Mouse (Mus musculus) MEL (cell line): ENCODE data around the gene Sh3rf3. TPM values are rescaled to one million over a fixed set of nuclear protein-coding genes. Genes with fewer than 3 reads are reported as not detected.

Experiments
- DNase-seq: peaks from one replicate; pipeline ENCODE4 v3.0.0; 2011; ENCODE audit warnings: low read depth, low spot score
- H3K27ac ChIP-seq: 2 replicates; pipeline ENCODE4 v1.5.1; 2012; ENCODE audit warnings: low read depth, mild to moderate bottlenecking, control low read depth, low read length, moderate library complexity; ENCODE audit not compliant: control insufficient read depth
- H3K27me3 ChIP-seq, 2 experiments: fragments of 150-350 bp in 1 of 2; sonication (generic) in 1 of 2; 2 replicates each; pipeline ENCODE4 v1.6.1; 2012; ENCODE audit warnings: low read length in 2 of 2, mild to moderate bottlenecking in 2 of 2, improper control_type of control experiment in 1 of 2, moderate library complexity in 1 of 2; ENCODE audit not compliant: insufficient read depth in 2 of 2, control insufficient read depth in 1 of 2
- H3K36me3 ChIP-seq, 2 experiments: 2 replicates each; pipeline ENCODE4 v1.6.1; 2012 to 2014; ENCODE audit warnings: low read length in 2 of 2, improper control_type of control experiment in 1 of 2, inconsistent platforms in 1 of 2, mild to moderate bottlenecking in 1 of 2; ENCODE audit not compliant: insufficient read depth in 2 of 2, control insufficient read depth in 1 of 2
- H3K4me1 ChIP-seq, 2 experiments: fragments of 150-350 bp in 1 of 2; sonication (generic) in 1 of 2; 2 replicates each; pipeline ENCODE4 v1.6.1; 2012; ENCODE audit warnings: low read length in 2 of 2, improper control_type of control experiment in 1 of 2, mild to moderate bottlenecking in 1 of 2; ENCODE audit not compliant: insufficient read depth in 2 of 2, control insufficient read depth in 1 of 2
- H3K4me3 ChIP-seq, 2 experiments: fragments of 150-350 bp in 1 of 2; sonication (generic) in 1 of 2; 2 replicates each; pipeline ENCODE4 v1.5.1; 2012; ENCODE audit warnings: low read depth in 2 of 2, low read length in 2 of 2, mild to moderate bottlenecking in 2 of 2, moderate library complexity in 2 of 2, control low read depth in 1 of 2, improper control_type of control experiment in 1 of 2; ENCODE audit not compliant: control insufficient read depth in 1 of 2, insufficient read depth in 1 of 2
- H3K79me2 ChIP-seq: 2 replicates; pipeline ENCODE4 v1.6.1; 2012; ENCODE audit warnings: mild to moderate bottlenecking, low read length, moderate library complexity; ENCODE audit not compliant: control insufficient read depth, poor library complexity, insufficient read depth
- H3K9ac ChIP-seq: 2 replicates; pipeline ENCODE4 v1.6.1; 2012; ENCODE audit warnings: low read depth, mild to moderate bottlenecking, control low read depth, low read length, moderate library complexity; ENCODE audit not compliant: control insufficient read depth, poor library complexity, severe bottlenecking
- H3K9me3 ChIP-seq: fragments of 150-350 bp; sonication (generic); replicated peaks from 2 replicates; pipeline ENCODE4 v1.6.1; 2012; ENCODE audit warnings: mild to moderate bottlenecking, low read length, improper control_type of control experiment, moderate library complexity; ENCODE audit not compliant: insufficient read depth
- BHLHE40 ChIP-seq: IDR thresholded peaks from 2 replicates; pipeline ENCODE4 v1.6.1; 2012; ENCODE audit warnings: low read depth, mild to moderate bottlenecking, inconsistent platforms, low read length, improper control_type of control experiment, borderline replicate concordance
- CHD1 ChIP-seq: IDR thresholded peaks from 2 replicates; pipeline ENCODE4 v1.6.1; 2012; ENCODE audit warnings: low read depth, mild to moderate bottlenecking, inconsistent platforms, low read length, improper control_type of control experiment
- E2F4 ChIP-seq: IDR thresholded peaks from 2 replicates; pipeline ENCODE4 v1.6.1; 2011; ENCODE audit warnings: low read depth, low read length, improper control_type of control experiment, borderline replicate concordance
- EP300 ChIP-seq, 2 experiments: IDR thresholded peaks; 2 replicates each; pipeline ENCODE4 v1.6.1; 2011; ENCODE audit warnings: improper control_type of control experiment in 2 of 2, low read length in 2 of 2, low read depth in 1 of 2, mild to moderate bottlenecking in 1 of 2
- ETS1 ChIP-seq: IDR thresholded peaks from 2 replicates; pipeline ENCODE4 v1.6.1; 2012; ENCODE audit warnings: low read depth, mild to moderate bottlenecking, inconsistent platforms, low read length, improper control_type of control experiment, moderate library complexity
- GATA1 ChIP-seq: IDR thresholded peaks from 2 replicates; pipeline ENCODE4 v1.6.1; 2011; ENCODE audit warnings: low read depth, low read length, improper control_type of control experiment
- JUND ChIP-seq: IDR thresholded peaks from 2 replicates; pipeline ENCODE4 v1.6.1; 2011; ENCODE audit warnings: low read depth, mild to moderate bottlenecking, improper control_type of control experiment, low read length
- KAT2A ChIP-seq: conservative IDR thresholded peaks from 2 replicates; pipeline ENCODE4 v1.6.1; 2012; ENCODE audit warnings: low read depth, low read length, improper control_type of control experiment, inconsistent platforms
- MAX ChIP-seq: IDR thresholded peaks from 2 replicates; pipeline ENCODE4 v1.6.1; 2011; ENCODE audit warnings: low read length, improper control_type of control experiment
- MAZ ChIP-seq: IDR thresholded peaks from 2 replicates; pipeline ENCODE4 v1.6.1; 2012; ENCODE audit warnings: low read depth, mild to moderate bottlenecking, inconsistent platforms, low read length, improper control_type of control experiment
- MEF2A ChIP-seq: IDR thresholded peaks from 2 replicates; pipeline ENCODE4 v1.6.1; 2014; ENCODE audit warnings: low read depth, mild to moderate bottlenecking, inconsistent platforms, low read length, improper control_type of control experiment; ENCODE audit not compliant: poor library complexity, insufficient replicate concordance, severe bottlenecking; ENCODE audit errors: extremely low read depth
- MXI1 ChIP-seq: IDR thresholded peaks from 2 replicates; pipeline ENCODE4 v1.6.1; 2011; ENCODE audit warnings: mild to moderate bottlenecking, low read depth, low read length, improper control_type of control experiment
- MYB ChIP-seq: IDR thresholded peaks from 2 replicates; pipeline ENCODE4 v1.6.1; 2011; ENCODE audit warnings: mild to moderate bottlenecking, low read depth, low read length, improper control_type of control experiment
- NELFE ChIP-seq: IDR thresholded peaks from 2 replicates; pipeline ENCODE4 v1.6.1; 2011; ENCODE audit warnings: low read depth, low read length, improper control_type of control experiment
- POLR2A ChIP-seq, 2 experiments: IDR thresholded peaks; 2 replicates each; pipeline ENCODE4 v1.6.1; 2011 to 2012; ENCODE audit warnings: low read length in 2 of 2, mild to moderate bottlenecking in 2 of 2, control low read depth in 1 of 2, improper control_type of control experiment in 1 of 2, low read depth in 1 of 2, moderate library complexity in 1 of 2; ENCODE audit not compliant: control insufficient read depth in 1 of 2, insufficient read depth in 1 of 2, poor library complexity in 1 of 2
- POLR2AphosphoS5 ChIP-seq: IDR thresholded peaks from 2 replicates; pipeline ENCODE4 v1.6.1; 2012; ENCODE audit warnings: low read depth, borderline replicate concordance, mild to moderate bottlenecking, inconsistent platforms, low read length, moderate library complexity, mixed read lengths
- RAD21 ChIP-seq: IDR thresholded peaks from 2 replicates; pipeline ENCODE4 v1.6.1; 2011; ENCODE audit warnings: mild to moderate bottlenecking, low read depth, low read length, improper control_type of control experiment
- SMC3 ChIP-seq: IDR thresholded peaks from 2 replicates; pipeline ENCODE4 v1.6.1; 2011; ENCODE audit warnings: low read depth, low read length, improper control_type of control experiment
- TAL1 ChIP-seq: IDR thresholded peaks from 2 replicates; pipeline ENCODE4 v1.6.1; 2012; ENCODE audit warnings: mild to moderate bottlenecking, inconsistent platforms, low read length, moderate library complexity, mixed read lengths
- TCF12 ChIP-seq: IDR thresholded peaks from 2 replicates; pipeline ENCODE4 v1.6.1; 2014; ENCODE audit warnings: low read depth, mild to moderate bottlenecking, inconsistent platforms, low read length, improper control_type of control experiment, moderate library complexity
- UBTF ChIP-seq: IDR thresholded peaks from 2 replicates; pipeline ENCODE4 v1.6.1; 2012; ENCODE audit warnings: low read depth, mild to moderate bottlenecking, inconsistent platforms, low read length, improper control_type of control experiment, moderate library complexity, borderline replicate concordance; ENCODE audit not compliant: insufficient read depth
- USF1 ChIP-seq: IDR thresholded peaks from 2 replicates; pipeline ENCODE4 v1.6.1; 2014; ENCODE audit warnings: low read depth, mild to moderate bottlenecking, inconsistent platforms, low read length, improper control_type of control experiment, moderate library complexity
- USF2 ChIP-seq, 2 experiments: IDR thresholded peaks; 2 replicates each; pipeline ENCODE4 v1.6.1; 2011 to 2012; ENCODE audit warnings: improper control_type of control experiment in 2 of 2, low read length in 2 of 2, borderline replicate concordance in 1 of 2, inconsistent platforms in 1 of 2, low read depth in 1 of 2, mild to moderate bottlenecking in 1 of 2; ENCODE audit not compliant: insufficient read depth in 1 of 2
- ZC3H11A ChIP-seq: IDR thresholded peaks from 2 replicates; pipeline ENCODE4 v1.6.1; 2012; ENCODE audit warnings: low read depth, mild to moderate bottlenecking, inconsistent platforms, low read length, improper control_type of control experiment
- ZKSCAN1 ChIP-seq: IDR thresholded peaks from 2 replicates; pipeline ENCODE4 v1.6.1; 2012; ENCODE audit warnings: low read depth, mild to moderate bottlenecking, inconsistent platforms, low read length, improper control_type of control experiment, moderate library complexity
- ZMIZ1 ChIP-seq: IDR thresholded peaks from 2 replicates; pipeline ENCODE4 v1.6.1; 2012; ENCODE audit warnings: low read depth, mild to moderate bottlenecking, inconsistent platforms, low read length, improper control_type of control experiment, moderate library complexity
- ZNF384 ChIP-seq: IDR thresholded peaks from 2 replicates; pipeline ENCODE4 v1.6.1; 2012; ENCODE audit warnings: low read depth, mild to moderate bottlenecking, inconsistent platforms, low read length, improper control_type of control experiment
- polyA plus RNA-seq, 2 experiments: library from polyadenylated mRNA; stranded (reverse) in 1 of 2; unstranded in 1 of 2; fragments of >175 nt in 1 of 2; fragments of >200 nt in 1 of 2; gene quantifications; 2 replicates each; pipeline versions ENCODE4 v1.2.1 to v1.2.4; 2012; ENCODE audit warnings: low replicate concordance in 2 of 2, low read depth in 1 of 2; ENCODE audit not compliant: insufficient read length in 2 of 2, insufficient read depth in 1 of 2, missing spikeins in 1 of 2
- total RNA-seq: library from RNA; depleted of rRNA; stranded (reverse); fragments of 300-350 nt; gene quantifications from 2 replicates; pipeline ENCODE4 v1.2.3, GENCODE M21; 2012

Gene Sh3rf3
- total and polyA plus RNA-seq, 3 experiments = not detected

GRCm38 (mm10) chr10:58928952-58929442 lies 115.8 kb downstream of the Sh3rf3 start:
- no peak overlapping the region for H3K9ac ChIP-seq

GRCm38 (mm10) chr10:58932151-58932773 lies 119.1 kb downstream of the Sh3rf3 start:
- no peaks in the 10 kb centered on the region for H3K36me3 ChIP-seq
- H3K4me3 ChIP-seq = no peak overlapping the region
- no peak for DNase-seq
- no peak overlapping the region for H3K27ac ChIP-seq
- no peaks in the 10 kb centered on the region for H3K4me1 ChIP-seq
- H3K27me3 ChIP-seq = no peaks in the 10 kb centered on the region
- no peak overlapping the region for H3K9ac ChIP-seq
- H3K9me3 ChIP-seq = no peaks in the 10 kb centered on the region
- H3K79me2 ChIP-seq = no peaks in the 10 kb centered on the region
- TF ChIP-seq E2F4 (no peak), CHD1 (no peak), ZMIZ1 (no peak), ZC3H11A (no peak), KAT2A (no peak), SMC3 (no peak), UBTF (no peak), GATA1 (no peak), MAZ (no peak), TCF12 (no peak), ZKSCAN1 (no peak), USF1 (no peak), RAD21 (no peak), ZNF384 (no peak), MEF2A (no peak), POLR2AphosphoS5 (no peak), USF2 (IDR thresholded peaks at IDR 0.05; ENCODE audit: borderline replicate concordance in 1 of 2, insufficient read depth in 1 of 2, low read depth in 1 of 2, low read length in 2 of 2) (no peak), JUND (no peak)

More at GRCm38 (mm10) chr10:58928952-58929442, 115.8 kb downstream of the Sh3rf3 start:
- no peaks in the 10 kb centered on the region for H3K79me2 ChIP-seq
- H3K27me3 ChIP-seq = no peaks in the 10 kb centered on the region
- TF ChIP-seq ZKSCAN1 (no peak), RAD21 (no peak), ZNF384 (no peak), EP300 (IDR thresholded peaks at IDR 0.05; ENCODE audit: low read depth in 1 of 2, low read length in 2 of 2) (no peak), KAT2A (no peak), MXI1 (no peak), GATA1 (no peak), MAZ (no peak), MEF2A (no peak), POLR2A (IDR thresholded peaks at IDR 0.05; ENCODE audit: control insufficient read depth in 1 of 2, insufficient read depth in 1 of 2, low read depth in 1 of 2, low read length in 2 of 2, poor library complexity in 1 of 2) (no peak), NELFE (no peak), ETS1 (no peak), TAL1 (no peak), E2F4 (no peak), MYB (no peak), MAX (no peak), BHLHE40 (no peak)
- no peaks in the 10 kb centered on the region for H3K9me3 ChIP-seq
- H3K4me1 ChIP-seq = no peaks in the 10 kb centered on the region
- no peaks in the 10 kb centered on the region for H3K36me3 ChIP-seq
- no peak overlapping the region for H3K27ac ChIP-seq
- no peak overlapping the region for H3K4me3 ChIP-seq
- DNase-seq = no peak
